Mouse (Mus musculus) E14TG2a.4 (cell line): Measurements from ENCODE around the gene Acp2.

Experiments
- CTCF ChIP-seq: conservative IDR thresholded peaks from 2 replicates; pipeline ENCODE4 v1.5.1; 2014; ENCODE audit warnings: low read length
- POU5F1 ChIP-seq: IDR thresholded peaks from 2 replicates; pipeline ENCODE4 v1.6.1; 2014; ENCODE audit warnings: low read length, borderline replicate concordance

- TF ChIP-seq CTCF (no peak), POU5F1 (no peak)
These were observed 52.2 kb downstream of the Acp2 start for GRCm38 (mm10) chr2:91254725-91255380.
